Mouse (Mus musculus): ENCODE data around the gene Ccdc85c. TPM values are rescaled to one million over a fixed set of nuclear protein-coding genes. Genes with fewer than 3 reads are reported as not detected.

The Ccdc85c gene
- polyA plus RNA-seq, 1 experiment, result 6.6 TPM

- H3ac ChIP-seq (ENCODE audit: control insufficient read depth, insufficient read length), result peak within 1 kb of the TSS; percentile 93
- no peaks in the 10 kb centered on the region for H3K27me3 ChIP-seq (ENCODE audit: control insufficient read depth, insufficient read depth, insufficient read length)
- TF ChIP-seq E2F4 (IDR thresholded peaks at IDR 0.05; ENCODE audit: insufficient read depth), result no peak
- no peak for TF ChIP-seq SRF (IDR thresholded peaks at IDR 0.05; ENCODE audit: control insufficient read depth, insufficient read length, low read depth)
- H3K79me2 ChIP-seq (ENCODE audit: control insufficient read depth, insufficient read depth), result peaks cover 88% of the 10 kb centered on the region
- peak within 1 kb of the TSS; percentile 63 for H3K4me3 ChIP-seq
- H3K36me3 ChIP-seq (ENCODE audit: control insufficient read depth, insufficient read depth), result peaks cover 12% of the 10 kb centered on the region
- peak within 1 kb of the TSS; percentile 87 for H3K4me2 ChIP-seq (ENCODE audit: low read depth)
Measured at GRCm38 (mm10) chr12:108179246-108179320, 96.1 kb downstream of the Ccdc85c start, which contains the start of gene Setd3. Setd3 (minus strand) TSS chr12:108179314.

GRCm38 (mm10) chr12:108178331-108179245 lies 96.6 kb downstream of the Ccdc85c start:
- TF ChIP-seq MYOG (IDR thresholded peaks at IDR 0.05; ENCODE audit: control insufficient read depth in 1 of 3, insufficient read depth in 1 of 3, insufficient read length in 2 of 3, low read depth in 2 of 3) (no peak), POLR2AphosphoS2 (IDR thresholded peaks at IDR 0.05; ENCODE audit: insufficient read length, low read depth) (peak; percentile 18), MYOD1 (IDR thresholded peaks at IDR 0.05; ENCODE audit: control insufficient read depth in 1 of 3, insufficient read length in 2 of 3, low read depth in 2 of 3) (peak in 1 of 3 experiments; percentile 2), POLR2A (IDR thresholded peaks at IDR 0.05; ENCODE audit: insufficient read length, low read depth) (peak; percentile 55), REST (IDR thresholded peaks at IDR 0.05; ENCODE audit: insufficient read depth, insufficient read length) (no peak)
- Histone ChIP-seq H3K4me2 (ENCODE audit: low read depth) (peak overlapping the region; percentile 77), H3K27me3 (ENCODE audit: control insufficient read depth, insufficient read depth, insufficient read length) (no peaks in the 10 kb centered on the region), H3ac (ENCODE audit: control insufficient read depth, insufficient read length) (peak overlapping the region; percentile 93), H3K4me3 (peak overlapping the region; percentile 63), H3K79me2 (ENCODE audit: control insufficient read depth, insufficient read depth) (peaks cover 88% of the 10 kb centered on the region), H3K36me3 (ENCODE audit: control insufficient read depth, insufficient read depth) (peaks cover 12% of the 10 kb centered on the region)

GRCm38 (mm10) chr12:108176366-108176765 lies 98.9 kb downstream of the Ccdc85c start:
- Histone ChIP-seq H3ac (ENCODE audit: control insufficient read depth, insufficient read length) (no peak overlapping the region), H3K79me2 (ENCODE audit: control insufficient read depth, insufficient read depth) (peaks cover 85% of the 10 kb centered on the region), H3K4me2 (ENCODE audit: low read depth) (peak overlapping the region; percentile 7), H3K27me3 (ENCODE audit: control insufficient read depth, insufficient read depth, insufficient read length) (no peaks in the 10 kb centered on the region), H3K36me3 (ENCODE audit: control insufficient read depth, insufficient read depth) (no peaks in the 10 kb centered on the region), H3K4me3 (no peak overlapping the region)
- TF ChIP-seq CEBPB (IDR thresholded peaks at IDR 0.05; ENCODE audit: insufficient read depth, poor library complexity, severe bottlenecking) (no peak), E2F4 (IDR thresholded peaks at IDR 0.05; ENCODE audit: insufficient read depth) (no peak), USF1 (IDR thresholded peaks at IDR 0.05; ENCODE audit: low read depth) (no peak), SRF (IDR thresholded peaks at IDR 0.05; ENCODE audit: control insufficient read depth, insufficient read length, low read depth) (no peak), REST (IDR thresholded peaks at IDR 0.05; ENCODE audit: insufficient read depth, insufficient read length) (no peak), MAX (IDR thresholded peaks at IDR 0.05; ENCODE audit: low read depth) (no peak), MYOG (IDR thresholded peaks at IDR 0.05; ENCODE audit: control insufficient read depth in 1 of 3, insufficient read depth in 1 of 3, insufficient read length in 2 of 3, low read depth in 2 of 3) (no peak), TCF3 (IDR thresholded peaks at IDR 0.05; ENCODE audit: insufficient read length, low read depth) (no peak), MYOD1 (IDR thresholded peaks at IDR 0.05; ENCODE audit: control insufficient read depth in 1 of 3, insufficient read length in 2 of 3, low read depth in 2 of 3) (no peak), TCF12 (IDR thresholded peaks at IDR 0.05; ENCODE audit: insufficient read depth, poor library complexity, severe bottlenecking) (no peak), POLR2AphosphoS2 (IDR thresholded peaks at IDR 0.05; ENCODE audit: insufficient read length, low read depth) (no peak), POLR2A (IDR thresholded peaks at IDR 0.05; ENCODE audit: insufficient read length, low read depth) (no peak)

- H3K79me2 ChIP-seq (ENCODE audit: control insufficient read depth, insufficient read depth), result peaks cover 85% of the 10 kb centered on the region
- no peak overlapping the region for H3K4me3 ChIP-seq
- no peaks in the 10 kb centered on the region for H3K36me3 ChIP-seq (ENCODE audit: control insufficient read depth, insufficient read depth)
- no peak overlapping the region for H3ac ChIP-seq (ENCODE audit: control insufficient read depth, insufficient read length)
- no peaks in the 10 kb centered on the region for H3K27me3 ChIP-seq (ENCODE audit: control insufficient read depth, insufficient read depth, insufficient read length)
- TF ChIP-seq CEBPB (IDR thresholded peaks at IDR 0.05; ENCODE audit: insufficient read depth, poor library complexity, severe bottlenecking), result no peak
- no peak for TF ChIP-seq MYOG (IDR thresholded peaks at IDR 0.05; ENCODE audit: control insufficient read depth in 1 of 3, insufficient read depth in 1 of 3, insufficient read length in 2 of 3, low read depth in 2 of 3)
- H3K4me2 ChIP-seq (ENCODE audit: low read depth), result no peak overlapping the region
Measured at GRCm38 (mm10) chr12:108174606-108175505, 100.4 kb downstream of the Ccdc85c start.

GRCm38 (mm10) chr12:108172639-108173038 lies 102.6 kb downstream of the Ccdc85c start:
- Histone ChIP-seq H3K4me3 (no peak overlapping the region), H3K79me2 (ENCODE audit: control insufficient read depth, insufficient read depth) (peaks cover 97% of the 10 kb centered on the region), H3K4me2 (ENCODE audit: low read depth) (no peak overlapping the region), H3K27me3 (ENCODE audit: control insufficient read depth, insufficient read depth, insufficient read length) (no peaks in the 10 kb centered on the region), H3ac (ENCODE audit: control insufficient read depth, insufficient read length) (no peak overlapping the region), H3K36me3 (ENCODE audit: control insufficient read depth, insufficient read depth) (no peaks in the 10 kb centered on the region)
- no peak for TF ChIP-seq POLR2AphosphoS2 (IDR thresholded peaks at IDR 0.05; ENCODE audit: insufficient read length, low read depth)
- TF ChIP-seq MYOG (IDR thresholded peaks at IDR 0.05; ENCODE audit: control insufficient read depth in 1 of 3, insufficient read depth in 1 of 3, insufficient read length in 2 of 3, low read depth in 2 of 3), result no peak
- TF ChIP-seq MYOD1 (IDR thresholded peaks at IDR 0.05; ENCODE audit: control insufficient read depth in 1 of 3, insufficient read length in 2 of 3, low read depth in 2 of 3), result no peak
- TF ChIP-seq REST (IDR thresholded peaks at IDR 0.05; ENCODE audit: insufficient read depth, insufficient read length), result no peak
- no peak for TF ChIP-seq E2F4 (IDR thresholded peaks at IDR 0.05; ENCODE audit: insufficient read depth)
- no peak for TF ChIP-seq SRF (IDR thresholded peaks at IDR 0.05; ENCODE audit: control insufficient read depth, insufficient read length, low read depth)
- no peak for TF ChIP-seq TCF3 (IDR thresholded peaks at IDR 0.05; ENCODE audit: insufficient read length, low read depth)
- TF ChIP-seq CEBPB (IDR thresholded peaks at IDR 0.05; ENCODE audit: insufficient read depth, poor library complexity, severe bottlenecking), result no peak
- TF ChIP-seq MAX (IDR thresholded peaks at IDR 0.05; ENCODE audit: low read depth), result no peak
- TF ChIP-seq USF1 (IDR thresholded peaks at IDR 0.05; ENCODE audit: low read depth), result no peak
- TF ChIP-seq TCF12 (IDR thresholded peaks at IDR 0.05; ENCODE audit: insufficient read depth, poor library complexity, severe bottlenecking), result no peak
- no peak for TF ChIP-seq POLR2A (IDR thresholded peaks at IDR 0.05; ENCODE audit: insufficient read length, low read depth)

Data from myocyte (in vitro differentiated cells).